Mouse (Mus musculus) lung, embryonic 16.5 days (tissue): ENCODE data around the gene Selenok. TPM values are rescaled to one million over a fixed set of nuclear protein-coding genes. Genes with fewer than 3 reads are reported as not detected.

Experiments used
- ATAC-seq: fragments of 200-750 bp; cut with Nextera tagmentation; 2 replicates; pipeline ENCODE4 v1.8.0; 2017; ENCODE audit warnings: low read depth, mild to moderate bottlenecking, moderate library complexity
- H3K27ac ChIP-seq: fragments of 300-500 bp; sonication (generic); 2 replicates; pipeline ENCODE4 v1.5.1; 2014; ENCODE audit warnings: mild to moderate bottlenecking, control low read depth, low read length
- H3K27me3 ChIP-seq: fragments of 300-500 bp; sonication (generic); 2 replicates; pipeline ENCODE4 v1.6.1; 2014; ENCODE audit warnings: low read depth, low read length, mixed read lengths; ENCODE audit not compliant: control insufficient read depth, insufficient read depth
- H3K36me3 ChIP-seq: fragments of 300-500 bp; sonication (generic); 2 replicates; pipeline ENCODE4 v1.6.1; 2014; ENCODE audit warnings: low read length; ENCODE audit not compliant: control insufficient read depth, insufficient read depth
- H3K4me1 ChIP-seq: fragments of 300-500 bp; sonication (generic); replicated peaks from 2 replicates; pipeline ENCODE4 v1.6.1; 2014; ENCODE audit warnings: low read length, mixed read lengths; ENCODE audit not compliant: control insufficient read depth, insufficient read depth
- H3K4me2 ChIP-seq: fragments of 300-500 bp; sonication (generic); 2 replicates; pipeline ENCODE4 v1.6.1; 2014; ENCODE audit warnings: low read depth, low read length, control low read depth
- H3K4me3 ChIP-seq: fragments of 300-500 bp; sonication (generic); 2 replicates; pipeline ENCODE4 v1.5.1; 2014; ENCODE audit warnings: mild to moderate bottlenecking, low read length, control low read depth
- H3K9ac ChIP-seq: fragments of 300-500 bp; sonication (generic); 2 replicates; pipeline ENCODE4 v1.6.1; 2014; ENCODE audit warnings: low read length, control low read depth
- H3K9me3 ChIP-seq: fragments of 300-500 bp; sonication (generic); 2 replicates; pipeline ENCODE4 v1.6.1; 2016; ENCODE audit warnings: low read length; ENCODE audit not compliant: control insufficient read depth
- WGBS: fragments of 180-500 bp; shearing (Covaris S2); extraction: QIAGEN DNeasy Blood & Tissue Kit; methylation state at CpG from one replicate; pipeline ENCODE4 v1.1.7; 2014; 5-methylcytosine and 5-hydroxymethylcytosine counted together
- polyA plus RNA-seq: library from polyadenylated mRNA; unstranded; fragments of >200 nt; fragmentation: Nextera tagmentation; extraction: Ambion mirVana; gene quantifications from 2 replicates; pipeline ENCODE4 v1.2.1, GENCODE M21; 2015

Gene Selenok
- polyA plus RNA-seq, 1 experiment from 2014 or later, result 290 TPM

- peaks cover 82% of the 10 kb centered on the region for H3K36me3 ChIP-seq
- no peak overlapping the region for H3K4me2 ChIP-seq
- no peaks in the 10 kb centered on the region for H3K4me1 ChIP-seq
- H3K9me3 ChIP-seq, result no peaks in the 10 kb centered on the region
- no peak overlapping the region for H3K9ac ChIP-seq
- WGBS, result 84% methylated on average over 9 of the region's 9 CpGs
- no peak overlapping the region for H3K4me3 ChIP-seq
- no peak overlapping the region for H3K27ac ChIP-seq
- no peaks in the 10 kb centered on the region for H3K27me3 ChIP-seq
- ATAC-seq, result no peak
Measured at GRCm38 (mm10) chr14:29987739-29988138, 19.6 kb downstream of the Selenok start.

GRCm38 (mm10) chr14:29988337-29988736 lies 20.2 kb downstream of the Selenok start:
- H3K4me2 ChIP-seq, result no peak overlapping the region
- 94% methylated on average over 4 of the region's 4 CpGs for WGBS
- no peak for ATAC-seq
- H3K27me3 ChIP-seq, result no peaks in the 10 kb centered on the region
- H3K4me3 ChIP-seq, result no peak overlapping the region
- peaks cover 80% of the 10 kb centered on the region for H3K36me3 ChIP-seq
- no peak overlapping the region for H3K9ac ChIP-seq
- H3K9me3 ChIP-seq, result no peaks in the 10 kb centered on the region
- H3K4me1 ChIP-seq, result no peaks in the 10 kb centered on the region
- H3K27ac ChIP-seq, result no peak overlapping the region

GRCm38 (mm10) chr14:29994976-29995375 lies 26.9 kb downstream of the Selenok start:
- H3K9ac ChIP-seq, result no peak overlapping the region
- H3K4me1 ChIP-seq, result 0 out of 2 replicates have a peak, but pooled peaks cover 2% of the 10 kb centered on the region
- H3K9me3 ChIP-seq, result no peaks in the 10 kb centered on the region
- ATAC-seq, result no peak
- no peak overlapping the region for H3K4me3 ChIP-seq
- no peak overlapping the region for H3K4me2 ChIP-seq
- 88% methylated on average over 4 of the region's 4 CpGs for WGBS
- peaks cover 50% of the 10 kb centered on the region for H3K36me3 ChIP-seq
- no peaks in the 10 kb centered on the region for H3K27me3 ChIP-seq
- no peak overlapping the region for H3K27ac ChIP-seq

- Histone ChIP-seq H3K4me3 (no peak overlapping the region), H3K27me3 (no peaks in the 10 kb centered on the region), H3K36me3 (peaks cover 39% of the 10 kb centered on the region), H3K9ac (no peak overlapping the region), H3K9me3 (no peaks in the 10 kb centered on the region), H3K4me2 (no peak overlapping the region), H3K27ac (no peak overlapping the region), H3K4me1 (0 out of 2 replicates have a peak, but pooled peaks cover 2% of the 10 kb centered on the region)
- no peak for ATAC-seq
- 76% methylated on average over 11 of the region's 11 CpGs for WGBS
Measured at GRCm38 (mm10) chr14:29996000-29996751, 28.1 kb downstream of the Selenok start.

GRCm38 (mm10) chr14:29997345-29997744 lies 29.2 kb downstream of the Selenok start:
- no peaks in the 10 kb centered on the region for H3K9me3 ChIP-seq
- H3K9ac ChIP-seq, result no peak overlapping the region
- H3K4me1 ChIP-seq, result 0 out of 2 replicates have a peak, but pooled peaks cover 2% of the 10 kb centered on the region
- H3K4me3 ChIP-seq, result no peak overlapping the region
- ATAC-seq, result no peak
- no peaks in the 10 kb centered on the region for H3K27me3 ChIP-seq
- H3K4me2 ChIP-seq, result no peak overlapping the region
- no peak overlapping the region for H3K27ac ChIP-seq
- H3K36me3 ChIP-seq, result peaks cover 32% of the 10 kb centered on the region

- Histone ChIP-seq H3K4me1 (0 out of 2 replicates have a peak, but pooled peaks cover 2% of the 10 kb centered on the region), H3K36me3 (peaks cover 22% of the 10 kb centered on the region), H3K4me2 (no peak overlapping the region), H3K9me3 (no peaks in the 10 kb centered on the region), H3K27me3 (no peaks in the 10 kb centered on the region), H3K4me3 (no peak overlapping the region), H3K27ac (no peak overlapping the region), H3K9ac (no peak overlapping the region)
- no peak for ATAC-seq
- WGBS, result 76% methylated on average over 13 of the region's 13 CpGs
Measured at GRCm38 (mm10) chr14:29998747-29999474, 30.8 kb downstream of the Selenok start.

- ATAC-seq, result no peak
- H3K4me1 ChIP-seq, result 0 out of 2 replicates have a peak, but pooled peaks cover 2% of the 10 kb centered on the region
- H3K27ac ChIP-seq, result no peak overlapping the region
- no peaks in the 10 kb centered on the region for H3K9me3 ChIP-seq
- H3K9ac ChIP-seq, result no peak overlapping the region
- no peak overlapping the region for H3K4me2 ChIP-seq
- H3K4me3 ChIP-seq, result no peak overlapping the region
- 81% methylated on average over 3 of the region's 3 CpGs for WGBS
- H3K36me3 ChIP-seq, result peaks cover 17% of the 10 kb centered on the region
- H3K27me3 ChIP-seq, result no peaks in the 10 kb centered on the region
Measured at GRCm38 (mm10) chr14:29999475-29999811, 31.3 kb downstream of the Selenok start.

GRCm38 (mm10) chr14:30008733-30009575 lies 40.8 kb downstream of the Selenok start, which contains the start of the genes Il17rb and Chdh:
Gene Il17rb, minus strand, starts transcription at chr14:30008896.
Gene Chdh, plus strand, starts transcription at chr14:30009023.
- peaks cover 11% of the 10 kb centered on the region for H3K4me1 ChIP-seq
- no peaks in the 10 kb centered on the region for H3K36me3 ChIP-seq
- no peak within 1 kb of the TSS; the same call in 1 of the 2 replicates for H3K27ac ChIP-seq
- ATAC-seq, result peak; percentile 83
- H3K27me3 ChIP-seq, result no peaks in the 10 kb centered on the region; the same call in 1 of the 2 replicates
- peak within 1 kb of the TSS; percentile 82 for H3K4me2 ChIP-seq
- H3K9me3 ChIP-seq, result no peaks in the 10 kb centered on the region
- H3K4me3 ChIP-seq, result peak within 1 kb of the TSS; percentile 50
- peak within 1 kb of the TSS; percentile 47 for H3K9ac ChIP-seq
- WGBS, result 8% methylated on average over 43 of the region's 54 CpGs
